Mouse (Mus musculus): ENCODE measurements around the gene Cotl1. TPM values are rescaled to one million over a fixed set of nuclear protein-coding genes. Genes with fewer than 3 reads are reported as not detected.

Gene Cotl1
- polyA plus RNA-seq, 1 experiment = 264 TPM

GRCm38 (mm10) chr8:119788607-119789381 is 51.5 kb downstream of the Cotl1 start:
- 88% methylated on average over 9 of the region's 9 CpGs for WGBS
- Histone ChIP-seq H3K4me1 (ENCODE audit: control insufficient read depth, insufficient read depth, insufficient read length, low read length) (peaks cover 16% of the 10 kb centered on the region), H3K4me3 (ENCODE audit: low read depth, low read length) (no peak overlapping the region), H3K27me3 (ENCODE audit: control insufficient read depth, insufficient read depth, low read length) (no peaks in the 10 kb centered on the region), H3K27ac (ENCODE audit: insufficient read depth, low read depth, low read length) (no peak overlapping the region), H3K36me3 (ENCODE audit: control insufficient read depth, insufficient read depth, low read length) (no peaks in the 10 kb centered on the region)
- TF ChIP-seq CTCF (IDR thresholded peaks at IDR 0.05; ENCODE audit: extremely low read depth, insufficient read length, insufficient replicate concordance, low read depth, low read length) (no peak), POLR2A (IDR thresholded peaks at IDR 0.05; ENCODE audit: low read depth, low read length) (no peak)

DNA sequence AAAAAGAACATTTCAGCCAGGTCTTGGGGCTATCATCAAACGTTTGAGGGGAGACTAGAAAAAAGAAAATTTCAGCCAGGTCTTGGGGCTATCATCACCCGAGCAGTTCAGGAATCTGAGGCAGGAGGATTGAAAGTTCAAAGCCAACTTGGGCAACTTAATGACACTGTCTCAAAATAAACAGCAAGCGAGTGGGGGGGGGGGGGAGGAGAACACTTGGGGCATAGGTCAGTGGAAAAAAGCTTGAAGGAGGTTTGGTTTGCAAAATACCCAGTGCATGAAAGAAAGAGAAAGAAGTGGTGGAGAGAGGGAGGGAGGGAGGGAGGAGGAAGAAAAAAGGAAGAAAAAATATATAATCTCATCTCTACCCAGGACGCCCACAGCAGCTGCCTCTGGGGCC is 53.0 kb downstream of the Cotl1 start:
- TF ChIP-seq POLR2A (IDR thresholded peaks at IDR 0.05; ENCODE audit: low read depth, low read length) = no peak
- TF ChIP-seq CTCF (IDR thresholded peaks at IDR 0.05; ENCODE audit: extremely low read depth, insufficient read length, insufficient replicate concordance, low read depth, low read length) = no peak
- 19% methylated on average over 4 of the region's 4 CpGs for WGBS
- Histone ChIP-seq H3K27ac (ENCODE audit: insufficient read depth, low read depth, low read length) (no peak overlapping the region), H3K4me3 (ENCODE audit: low read depth, low read length) (no peak overlapping the region), H3K27me3 (ENCODE audit: control insufficient read depth, insufficient read depth, low read length) (no peaks in the 10 kb centered on the region), H3K36me3 (ENCODE audit: control insufficient read depth, insufficient read depth, low read length) (no peaks in the 10 kb centered on the region), H3K4me1 (ENCODE audit: control insufficient read depth, insufficient read depth, insufficient read length, low read length) (peaks cover 13% of the 10 kb centered on the region)

DNA sequence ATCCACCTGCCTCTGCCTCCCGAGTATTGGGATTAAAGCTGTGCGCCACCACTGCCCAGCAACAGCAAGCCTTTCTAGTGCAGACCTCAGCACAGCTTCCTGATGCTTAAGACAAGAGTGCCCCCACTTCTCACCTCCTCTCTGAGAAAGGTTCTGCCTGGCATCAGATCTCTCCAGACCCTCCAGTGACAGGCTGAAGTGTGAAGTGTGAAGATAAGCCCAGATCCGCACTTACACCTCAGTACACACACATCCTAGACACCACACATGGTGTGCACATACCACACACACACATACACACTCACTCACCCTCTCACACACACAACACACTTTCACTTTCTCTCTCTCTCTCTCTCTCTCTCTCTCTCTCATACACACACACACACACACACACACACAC is 53.5 kb downstream of the Cotl1 start:
- Histone ChIP-seq H3K36me3 (ENCODE audit: control insufficient read depth, insufficient read depth, low read length) (no peaks in the 10 kb centered on the region), H3K4me1 (ENCODE audit: control insufficient read depth, insufficient read depth, insufficient read length, low read length) (peaks cover 8% of the 10 kb centered on the region), H3K27me3 (ENCODE audit: control insufficient read depth, insufficient read depth, low read length) (no peaks in the 10 kb centered on the region), H3K4me3 (ENCODE audit: low read depth, low read length) (no peak overlapping the region), H3K27ac (ENCODE audit: insufficient read depth, low read depth, low read length) (no peak overlapping the region)
- TF ChIP-seq POLR2A (IDR thresholded peaks at IDR 0.05; ENCODE audit: low read depth, low read length) (no peak), CTCF (IDR thresholded peaks at IDR 0.05; ENCODE audit: extremely low read depth, insufficient read length, insufficient replicate concordance, low read depth, low read length) (no peak)
- 70% methylated on average over 3 of the region's 3 CpGs for WGBS

GRCm38 (mm10) chr8:119785764-119786405 is 54.5 kb downstream of the Cotl1 start:
- Histone ChIP-seq H3K36me3 (ENCODE audit: control insufficient read depth, insufficient read depth, low read length) (no peaks in the 10 kb centered on the region), H3K4me3 (ENCODE audit: low read depth, low read length) (no peak overlapping the region), H3K4me1 (ENCODE audit: control insufficient read depth, insufficient read depth, insufficient read length, low read length) (peaks cover 6% of the 10 kb centered on the region), H3K27me3 (ENCODE audit: control insufficient read depth, insufficient read depth, low read length) (no peaks in the 10 kb centered on the region), H3K27ac (ENCODE audit: insufficient read depth, low read depth, low read length) (no peak overlapping the region)
- WGBS = 76% methylated on average over 18 of the region's 18 CpGs
- TF ChIP-seq CTCF (IDR thresholded peaks at IDR 0.05; ENCODE audit: extremely low read depth, insufficient read length, insufficient replicate concordance, low read depth, low read length) (no peak), POLR2A (IDR thresholded peaks at IDR 0.05; ENCODE audit: low read depth, low read length) (no peak)

GRCm38 (mm10) chr8:119784676-119785075 is 55.7 kb downstream of the Cotl1 start:
- Histone ChIP-seq H3K27me3 (ENCODE audit: control insufficient read depth, insufficient read depth, low read length) (no peaks in the 10 kb centered on the region), H3K36me3 (ENCODE audit: control insufficient read depth, insufficient read depth, low read length) (no peaks in the 10 kb centered on the region), H3K4me1 (ENCODE audit: control insufficient read depth, insufficient read depth, insufficient read length, low read length) (peaks cover 7% of the 10 kb centered on the region), H3K27ac (ENCODE audit: insufficient read depth, low read depth, low read length) (peak overlapping the region; percentile 57), H3K4me3 (ENCODE audit: low read depth, low read length) (no peak overlapping the region)
- 75% methylated on average over 7 of the region's 7 CpGs for WGBS
- TF ChIP-seq CTCF (IDR thresholded peaks at IDR 0.05; ENCODE audit: extremely low read depth, insufficient read length, insufficient replicate concordance, low read depth, low read length) = no peak
- no peak for TF ChIP-seq POLR2A (IDR thresholded peaks at IDR 0.05; ENCODE audit: low read depth, low read length)

GRCm38 (mm10) chr8:119784141-119784574 is 56.2 kb downstream of the Cotl1 start:
- Histone ChIP-seq H3K4me3 (ENCODE audit: low read depth, low read length) (0 out of 2 replicates have a peak overlapping the region, but pooled peaks have one; percentile 18), H3K4me1 (ENCODE audit: control insufficient read depth, insufficient read depth, insufficient read length, low read length) (peaks cover 7% of the 10 kb centered on the region), H3K36me3 (ENCODE audit: control insufficient read depth, insufficient read depth, low read length) (no peaks in the 10 kb centered on the region), H3K27me3 (ENCODE audit: control insufficient read depth, insufficient read depth, low read length) (no peaks in the 10 kb centered on the region), H3K27ac (ENCODE audit: insufficient read depth, low read depth, low read length) (peak overlapping the region; percentile 74)
- TF ChIP-seq CTCF (IDR thresholded peaks at IDR 0.05; ENCODE audit: extremely low read depth, insufficient read length, insufficient replicate concordance, low read depth, low read length) = no peak
- no peak for TF ChIP-seq POLR2A (IDR thresholded peaks at IDR 0.05; ENCODE audit: low read depth, low read length)
- WGBS = 73% methylated on average over 9 of the region's 9 CpGs

DNA sequence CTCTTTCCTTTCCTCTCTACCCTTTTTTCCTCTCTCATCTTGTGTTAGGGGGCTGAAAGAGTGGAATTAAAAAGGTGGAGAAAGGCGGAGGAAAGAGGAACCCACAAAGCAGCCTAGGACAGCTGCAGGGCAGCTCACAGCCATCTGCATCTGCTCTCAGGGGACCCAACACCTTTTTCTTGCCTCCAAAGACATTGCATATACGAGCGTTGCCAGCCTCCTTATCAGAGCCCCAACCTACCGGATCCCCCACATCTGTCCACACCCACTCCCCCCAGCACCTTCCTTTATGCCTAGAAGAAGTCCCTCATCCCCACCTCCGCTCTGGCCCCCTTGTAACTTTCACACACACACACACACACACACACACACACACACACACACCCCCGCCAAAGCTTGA is 56.8 kb downstream of the Cotl1 start:
- H3K27ac ChIP-seq (ENCODE audit: insufficient read depth, low read depth, low read length) = peak overlapping the region; percentile 74

More for the DNA sequence above, 56.8 kb downstream of the Cotl1 start:
- Histone ChIP-seq H3K4me1 (ENCODE audit: control insufficient read depth, insufficient read depth, insufficient read length, low read length) (peaks cover 10% of the 10 kb centered on the region), H3K27me3 (ENCODE audit: control insufficient read depth, insufficient read depth, low read length) (no peaks in the 10 kb centered on the region), H3K4me3 (ENCODE audit: low read depth, low read length) (peak overlapping the region; percentile 18), H3K36me3 (ENCODE audit: control insufficient read depth, insufficient read depth, low read length) (no peaks in the 10 kb centered on the region)
- no peak for TF ChIP-seq CTCF (IDR thresholded peaks at IDR 0.05; ENCODE audit: extremely low read depth, insufficient read length, insufficient replicate concordance, low read depth, low read length)
- no peak for TF ChIP-seq POLR2A (IDR thresholded peaks at IDR 0.05; ENCODE audit: low read depth, low read length)
- 75% methylated on average over 6 of the region's 6 CpGs for WGBS

Data from small intestine, adult 2 months (tissue).